Mouse (Mus musculus): Measurements from ENCODE around the gene Msh2.

Gene Msh2

DNA sequence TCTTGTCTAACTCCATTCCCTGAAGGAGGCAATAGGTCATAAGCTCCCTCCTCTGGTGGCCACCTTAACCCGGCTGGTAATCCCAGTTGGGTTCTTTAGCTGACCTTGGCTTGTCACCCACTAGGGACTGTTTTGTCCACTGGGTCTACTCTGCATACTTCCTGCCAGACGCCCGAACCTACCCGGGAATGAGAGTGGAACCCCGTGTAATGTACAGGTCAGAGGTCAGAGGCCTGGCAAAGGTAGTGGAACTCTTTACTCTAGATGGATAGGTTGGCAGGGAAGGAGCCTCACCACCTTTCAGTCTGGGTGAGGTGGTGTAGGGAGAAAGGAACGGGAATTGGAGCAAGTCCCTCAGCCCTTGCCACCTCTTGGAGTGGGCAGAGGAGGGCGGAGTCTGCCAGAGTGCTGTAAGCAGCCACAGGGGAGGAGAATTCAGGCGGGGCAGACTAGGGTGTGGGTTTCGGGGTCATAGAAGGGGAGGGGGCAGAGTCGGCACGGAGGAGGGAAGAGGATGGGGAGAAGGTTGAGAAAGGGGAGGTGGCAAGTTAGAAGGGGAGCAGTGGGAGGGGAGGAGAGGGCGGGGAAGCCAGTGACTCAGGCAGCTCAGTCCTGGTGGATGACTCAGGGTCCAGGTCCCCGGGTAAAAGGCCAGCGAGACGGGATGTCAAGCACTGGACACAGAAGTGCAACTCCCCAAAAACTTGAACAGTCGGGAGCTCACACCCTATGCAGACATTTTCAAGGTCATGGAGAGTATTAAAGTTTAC, 27.1 kb downstream of the Msh2 start:
- no peak for DNase-seq (ENCODE audit: low read depth, low spot score)

DNA sequence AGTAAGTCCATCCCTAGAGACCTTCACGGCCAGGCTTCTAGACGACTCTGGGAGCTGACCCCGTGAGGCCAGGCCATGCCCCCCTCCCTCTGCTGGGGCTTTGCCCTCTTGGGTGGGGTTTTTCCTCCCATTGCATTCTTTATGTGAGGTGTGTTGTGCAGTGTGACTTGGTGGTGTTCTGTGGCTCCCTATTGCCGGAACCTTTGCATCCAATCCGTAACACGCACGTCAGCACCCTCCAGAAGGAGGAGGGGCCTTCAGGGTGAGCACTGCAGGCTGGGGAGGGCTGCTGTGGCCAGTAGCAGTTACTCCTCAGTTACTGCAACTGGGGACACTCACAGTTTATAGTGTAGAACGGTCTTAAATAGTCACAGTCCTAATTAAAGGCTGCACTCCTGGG, 28.0 kb downstream of the Msh2 start:
- DNase-seq (ENCODE audit: low read depth, low spot score), result no peak

DNA sequence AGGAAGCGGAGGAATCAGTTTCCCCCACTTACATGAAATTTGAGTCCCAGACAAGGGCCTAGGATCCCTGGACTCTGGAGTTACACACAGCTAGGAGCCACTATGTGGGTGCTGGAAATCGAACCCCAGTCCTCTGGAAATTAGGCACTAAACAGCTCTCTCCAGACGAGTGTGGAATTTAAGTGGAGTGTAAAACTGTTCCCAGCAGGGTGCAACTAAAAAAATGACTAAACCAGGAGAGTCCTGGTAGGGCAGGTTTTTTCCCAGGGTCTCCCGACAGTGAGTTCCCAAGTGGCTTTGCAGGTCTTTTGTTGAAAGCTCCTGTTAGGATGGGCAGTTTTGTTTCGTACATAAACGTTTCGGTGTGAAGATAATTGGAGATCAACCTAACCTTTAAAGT, 52.6 kb downstream of the Msh2 start:
- DNase-seq (ENCODE audit: low read depth, low spot score), result no peak

DNA sequence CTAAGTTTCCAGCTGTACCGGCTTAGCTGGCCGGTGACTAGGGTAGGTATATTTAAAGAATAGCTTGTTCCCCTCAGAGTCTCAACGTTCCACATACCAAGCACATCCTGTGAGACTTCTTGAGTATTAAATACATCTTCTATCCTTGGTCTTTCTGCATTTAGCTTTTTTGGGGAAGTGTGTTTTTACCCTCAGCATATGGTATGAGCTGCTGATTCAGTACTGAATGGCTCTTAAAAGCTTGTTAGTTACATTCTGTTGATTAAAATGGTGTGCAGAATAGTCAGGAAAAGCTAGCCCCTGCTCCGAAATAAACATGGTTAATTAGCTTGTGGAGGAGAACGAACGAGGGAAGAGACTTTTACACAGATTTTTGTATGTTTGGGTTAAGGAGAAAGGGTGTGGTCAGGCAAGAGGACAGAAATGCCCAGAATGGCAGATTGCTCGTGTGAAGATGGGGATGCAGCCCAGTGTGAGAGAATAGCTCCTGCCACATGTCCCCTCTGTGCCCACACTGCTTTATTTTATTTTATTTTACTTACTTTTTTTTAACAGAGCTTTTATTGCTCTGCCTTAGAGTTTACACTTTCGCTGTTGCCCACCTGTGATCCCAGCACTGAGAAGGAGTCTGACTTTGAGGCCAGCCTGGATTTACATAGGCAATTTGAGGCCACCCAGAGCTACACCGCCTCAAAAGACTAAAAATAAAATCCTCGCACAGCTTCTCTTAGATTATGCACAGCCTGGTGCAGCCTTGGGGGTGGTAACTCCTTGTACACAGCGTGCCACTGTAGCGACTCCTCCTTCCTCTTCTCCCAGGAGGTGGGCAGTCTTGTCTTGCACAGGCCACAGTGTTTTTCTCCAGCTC, 54.6 kb downstream of the Msh2 start:
- no peak for DNase-seq (ENCODE audit: low read depth, low spot score)

DNA sequence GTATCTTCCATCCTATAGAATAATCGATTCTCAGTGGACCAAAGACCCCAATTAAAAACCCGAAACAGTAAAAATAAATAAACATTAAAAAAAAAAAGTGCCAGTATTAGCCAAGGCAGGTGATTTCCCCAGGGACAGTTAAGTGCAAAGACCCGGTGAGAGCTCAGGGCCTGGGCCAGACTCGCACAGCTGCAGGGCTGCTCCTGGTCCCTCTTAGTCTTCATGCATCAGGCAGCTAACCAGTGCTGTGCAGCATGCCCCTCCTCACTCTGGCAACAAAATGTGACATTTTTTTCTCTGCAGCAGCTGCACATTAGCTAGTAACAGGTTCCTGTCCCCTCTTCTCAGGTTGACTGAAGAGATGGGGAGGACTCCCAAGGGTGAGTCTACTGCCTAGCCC, 59.8 kb downstream of the Msh2 start:
- DNase-seq (ENCODE audit: low read depth, low spot score), result no peak

DNA sequence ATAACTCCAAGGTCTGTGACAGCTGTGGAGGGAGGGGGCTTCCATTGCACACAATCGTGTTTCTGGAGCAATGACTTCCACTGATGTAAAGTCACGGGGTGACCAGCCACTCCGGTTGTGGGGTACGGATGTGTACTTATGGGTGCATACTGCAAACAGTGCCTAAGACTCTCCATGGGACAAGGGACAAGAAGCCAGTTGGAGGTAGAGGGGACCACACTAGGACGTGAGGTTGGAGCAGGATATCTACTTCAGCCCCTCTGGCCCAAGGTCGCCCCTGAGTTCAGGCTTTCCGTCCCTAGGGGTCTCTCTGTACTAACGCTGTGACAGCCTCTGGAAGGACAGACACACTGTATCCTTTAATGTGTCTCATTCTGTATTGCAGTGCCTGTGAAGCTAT, 62.3 kb downstream of the Msh2 start:
- no peak for DNase-seq (ENCODE audit: low read depth, low spot score)

DNA sequence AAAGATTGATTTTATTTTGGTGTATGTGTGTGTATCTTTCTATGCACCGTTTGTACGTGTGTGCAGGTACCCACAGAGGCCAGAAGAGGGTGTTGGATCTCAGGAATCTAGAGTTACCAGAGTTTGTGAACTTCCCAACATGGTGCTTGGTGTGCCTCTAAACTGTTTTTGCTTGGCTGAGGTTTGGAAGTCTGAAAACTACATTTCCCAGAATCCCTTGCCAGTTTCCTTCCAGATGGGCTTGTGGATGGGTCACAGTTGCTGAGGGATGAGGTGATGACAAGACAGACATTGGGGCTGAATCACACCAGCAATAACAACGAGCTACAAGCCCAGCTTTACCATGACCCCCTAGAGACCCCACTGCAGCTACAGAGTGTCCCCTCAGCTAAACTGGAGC, 65.0 kb downstream of the Msh2 start:
- no peak for DNase-seq (ENCODE audit: low read depth, low spot score)

DNA sequence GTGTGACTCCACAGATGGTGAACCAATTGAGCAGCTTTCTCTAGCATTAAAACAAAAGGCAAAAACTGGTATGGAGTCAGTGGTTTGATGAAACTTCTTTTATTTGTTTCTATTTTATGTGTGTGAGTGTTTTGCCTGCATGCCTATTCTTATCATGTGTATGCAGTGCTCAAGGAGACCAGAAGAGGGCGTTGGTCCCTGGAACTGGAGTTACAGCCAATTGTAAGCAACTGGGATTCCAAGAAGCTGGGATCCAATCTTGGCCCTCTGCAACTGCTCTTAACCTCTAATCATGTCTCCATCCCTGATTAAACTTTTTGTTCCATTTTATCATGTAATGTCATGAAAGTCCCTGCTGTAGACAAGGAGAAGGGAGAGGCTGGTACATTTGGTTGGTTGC, 67.7 kb downstream of the Msh2 start:
- DNase-seq (ENCODE audit: low read depth, low spot score), result no peak

DNA sequence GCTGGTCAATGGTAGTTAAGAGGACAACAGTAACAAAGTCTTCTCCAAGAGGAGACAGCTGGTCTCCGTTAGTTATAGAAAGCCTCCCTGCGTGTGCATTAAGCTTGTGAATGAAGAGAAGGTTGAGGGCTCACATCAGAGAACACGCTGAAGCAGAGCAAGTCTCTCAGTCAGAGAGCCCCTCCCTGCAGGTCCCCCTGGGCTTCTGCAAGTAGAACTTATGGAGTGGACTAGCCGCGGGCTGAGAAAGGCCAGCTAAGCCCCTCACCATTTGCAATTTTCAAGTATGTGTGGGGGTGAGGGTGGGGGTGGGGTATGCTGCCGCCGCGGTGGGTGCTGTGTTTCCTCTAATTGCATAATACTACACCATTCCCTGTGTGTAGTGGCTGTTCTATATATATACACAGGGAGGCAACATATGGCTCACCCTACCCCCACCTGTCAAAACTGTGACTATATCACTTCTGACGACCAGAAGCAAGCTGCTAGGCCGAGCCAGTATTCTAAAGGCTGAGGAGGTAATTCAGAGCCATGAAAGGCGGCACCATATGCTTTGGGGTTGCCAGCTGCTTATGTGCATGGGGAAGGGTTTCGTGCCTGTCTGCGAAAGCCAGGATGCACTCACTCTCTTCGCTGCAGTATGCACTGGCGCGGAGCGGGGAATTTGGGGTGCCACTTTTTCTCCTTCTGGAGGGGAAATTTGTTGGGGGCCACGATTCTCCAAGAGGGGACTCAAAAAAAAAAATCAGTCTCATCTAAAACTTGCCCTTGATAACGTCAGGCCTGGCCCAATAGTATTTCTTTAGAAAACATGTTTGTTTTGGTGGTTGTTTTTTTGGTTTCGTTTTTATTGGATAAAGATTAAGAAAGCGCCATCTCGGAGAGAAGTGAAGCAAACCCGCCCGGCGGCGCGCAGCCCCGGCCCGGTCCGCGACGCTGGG, 73.1 kb downstream of the Msh2 start:
- DNase-seq (ENCODE audit: low read depth, low spot score), result no peak

DNA sequence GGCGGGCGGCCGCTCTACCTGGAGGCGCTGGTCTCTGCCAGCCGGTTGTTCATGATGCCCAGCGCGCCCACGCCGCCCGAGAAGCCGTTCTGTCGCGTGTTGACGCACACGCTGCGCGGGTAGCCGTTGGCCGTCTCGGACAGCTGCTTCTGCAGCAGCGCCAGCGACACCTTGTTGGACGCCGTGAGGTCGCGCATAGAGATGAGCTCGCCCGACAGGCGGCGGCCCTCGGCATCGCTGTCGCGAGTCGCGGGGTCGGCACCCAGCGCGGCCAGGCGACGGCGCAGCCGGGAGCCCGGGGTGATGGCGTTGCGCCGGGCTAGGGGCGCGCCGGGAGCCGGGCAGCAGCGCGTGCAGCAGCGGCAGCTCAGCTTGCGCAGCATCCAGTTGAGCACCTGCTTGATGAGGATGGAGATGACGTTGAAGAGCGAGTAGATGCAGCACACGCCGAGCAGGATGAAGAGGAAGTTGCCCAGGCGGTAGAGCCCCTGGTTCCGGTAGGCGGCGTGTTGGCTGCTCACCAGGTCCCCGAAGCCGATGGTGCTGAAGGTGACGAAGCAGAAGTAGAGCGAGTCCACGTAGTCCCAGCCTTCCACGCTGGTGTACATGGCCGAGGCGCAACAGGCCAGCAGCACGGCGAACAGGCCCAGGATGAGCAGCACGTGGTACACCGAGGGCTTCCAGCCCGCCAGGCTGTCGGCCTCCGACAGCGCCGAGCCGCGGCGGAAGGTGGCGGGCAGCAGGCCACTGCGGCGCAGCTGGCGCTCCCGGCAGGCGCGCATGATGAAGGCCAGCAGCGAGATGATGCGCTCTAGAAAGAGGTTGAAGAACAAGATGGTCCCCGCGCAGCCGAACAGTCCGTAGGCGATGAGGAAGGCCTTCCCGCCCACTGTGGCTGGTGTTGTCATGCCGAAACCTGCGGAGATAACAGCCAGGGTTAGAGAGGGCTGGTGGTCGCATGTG, 74.1 kb downstream of the Msh2 start:
- peak; percentile 71 for DNase-seq (ENCODE audit: low read depth, low spot score)

DNA sequence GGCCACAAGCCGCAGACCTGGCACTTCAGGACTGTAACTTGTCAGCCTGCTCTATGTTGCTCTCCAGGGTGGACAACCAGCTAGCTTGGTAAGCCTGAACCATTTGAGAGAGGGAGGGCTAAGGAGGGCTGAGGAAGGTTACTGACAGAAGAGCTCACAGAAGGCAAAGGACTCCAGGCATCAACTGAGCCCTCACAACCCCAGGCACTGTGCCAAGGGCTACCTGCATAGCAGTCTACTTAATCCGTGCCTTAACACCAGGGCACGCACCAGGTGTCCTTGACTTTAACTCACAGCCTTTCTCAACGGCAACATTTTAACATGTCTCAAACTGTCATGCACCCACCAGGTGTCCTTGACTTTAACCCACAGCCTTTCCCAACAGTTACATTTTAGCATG, 88.2 kb downstream of the Msh2 start:
- DNase-seq (ENCODE audit: low read depth, low spot score), result no peak

DNA sequence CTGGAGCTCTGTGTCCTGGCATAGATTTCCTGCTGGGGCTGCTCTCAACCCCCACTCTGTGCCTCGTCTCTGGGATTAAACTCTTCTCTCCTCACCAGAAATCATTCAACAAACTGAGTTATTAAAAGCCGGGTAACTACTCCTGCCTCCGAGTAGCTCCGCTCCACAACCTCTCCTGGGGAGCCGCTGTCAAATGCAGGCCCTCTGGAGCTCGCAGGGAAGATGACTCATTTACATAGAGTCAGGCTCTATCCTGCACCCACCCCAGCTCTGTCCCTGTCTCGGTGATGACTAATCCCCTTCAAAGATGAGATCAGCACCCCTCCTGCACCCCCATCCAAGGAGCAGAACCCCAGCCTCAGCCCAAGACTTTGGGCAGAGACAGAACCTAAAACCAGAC, 91.0 kb downstream of the Msh2 start:
- no peak for DNase-seq (ENCODE audit: low read depth, low spot score)

DNA sequence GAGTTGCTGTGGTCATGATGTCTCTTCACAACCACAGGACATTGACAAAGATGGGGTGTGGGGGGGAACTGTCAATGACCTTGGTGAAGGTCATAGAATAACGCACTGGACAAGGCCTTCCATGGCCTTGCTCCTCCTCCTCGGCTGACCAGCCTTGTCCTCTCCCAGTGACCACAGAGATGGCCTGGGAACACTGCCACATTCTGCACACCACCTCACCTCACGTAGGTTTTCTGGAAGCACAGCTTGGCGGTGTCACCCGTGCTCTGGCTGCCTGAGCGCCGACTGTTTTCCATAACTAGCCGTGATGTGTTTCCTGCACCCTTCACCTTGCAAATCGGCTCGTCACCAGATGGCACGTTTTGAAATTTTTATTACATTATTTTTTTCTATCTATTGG, 92.9 kb downstream of the Msh2 start:
- no peak for DNase-seq (ENCODE audit: low read depth, low spot score)

DNA sequence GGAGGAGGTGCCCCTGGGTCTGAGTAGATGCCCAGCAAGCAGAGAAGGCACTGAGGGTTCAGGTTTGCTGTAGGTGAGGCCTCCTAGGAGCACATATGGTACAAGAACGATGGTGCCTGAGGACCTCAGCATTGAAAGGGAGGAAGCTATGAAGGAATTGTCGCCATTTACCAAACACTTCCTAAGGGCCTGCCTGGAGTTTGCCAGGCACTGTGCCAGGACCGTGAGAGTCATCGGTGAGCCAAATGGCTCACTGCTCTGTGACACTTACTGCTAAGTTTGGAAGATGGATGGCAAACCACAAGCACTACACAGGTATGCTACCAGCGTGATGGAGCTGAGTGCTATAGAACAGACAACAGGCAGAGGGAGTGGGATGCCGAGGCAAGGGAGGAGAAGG, 94.8 kb downstream of the Msh2 start:
- no peak for DNase-seq (ENCODE audit: low read depth, low spot score)

DNA sequence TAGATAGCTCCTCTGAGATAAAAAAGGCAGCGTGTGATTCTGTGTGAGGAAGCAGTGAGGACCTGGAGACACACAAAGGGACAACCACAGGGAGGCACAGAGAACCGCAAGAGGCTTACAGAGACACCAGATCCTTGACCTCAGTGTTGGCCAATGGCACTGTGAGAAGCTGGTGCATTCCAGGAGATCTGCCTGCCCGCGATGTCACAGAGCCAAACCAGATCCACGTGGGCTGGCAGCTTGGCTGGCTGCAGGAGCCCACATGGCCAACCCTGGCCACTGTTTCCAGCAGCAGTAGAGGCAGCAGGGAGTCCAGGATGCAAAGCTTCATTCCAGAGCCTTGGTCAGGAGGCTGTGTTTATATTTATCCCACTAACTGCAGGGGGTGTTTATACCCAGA, 98.6 kb downstream of the Msh2 start:
- DNase-seq (ENCODE audit: low read depth, low spot score), result no peak

DNA sequence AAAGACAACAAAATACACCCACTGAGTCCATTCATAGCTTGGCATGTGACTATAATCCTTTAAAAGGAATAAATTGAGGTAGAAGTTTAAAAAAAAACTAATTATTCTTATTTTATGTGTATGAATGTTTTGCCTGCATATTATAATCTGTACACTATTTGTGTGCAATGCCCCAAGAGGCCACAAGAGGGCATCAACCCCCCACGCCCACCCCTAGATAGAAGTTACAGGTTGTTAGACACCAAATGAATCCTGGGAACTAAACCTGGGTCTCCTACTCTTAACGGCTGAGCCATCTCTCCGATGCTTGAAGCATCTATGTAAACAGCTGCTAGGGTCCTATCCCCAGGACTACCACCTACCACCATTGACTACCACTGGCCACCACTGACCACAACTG, 101.0 kb downstream of the Msh2 start:
- DNase-seq (ENCODE audit: low read depth, low spot score), result peak; percentile 43
